Mouse (Mus musculus) layer of hippocampus, adult 11-12 months (tissue): Measurements from ENCODE around the gene Shisa8.
A peak's percentile ranks its signal among the peaks of the same experiment; 100 is the strongest.

ENCODE experiments used
- DNase-seq: peaks from one replicate; pipeline ENCODE4 v3.0.0; 2022; ENCODE audit warnings: low spot score

The Shisa8 gene

DNA sequence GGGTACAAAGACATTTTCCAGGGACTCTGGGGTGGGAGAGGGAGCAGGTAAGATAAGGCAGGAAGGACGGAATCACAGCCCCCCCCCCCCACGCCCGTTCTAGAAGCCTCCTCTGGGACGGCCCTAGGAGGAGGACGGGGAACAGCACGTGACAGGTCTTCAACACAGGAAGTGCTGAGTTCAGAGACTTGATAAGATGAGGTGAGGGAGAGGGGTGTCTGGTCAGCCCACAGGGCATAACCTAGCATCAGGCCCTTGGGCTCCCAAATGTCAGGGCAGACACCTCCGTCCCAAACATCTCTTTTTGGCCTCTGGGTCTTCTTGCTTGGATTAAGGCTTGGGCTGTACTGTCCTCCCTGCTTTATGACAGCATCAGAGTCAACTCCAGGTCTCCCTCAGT, 10.6 kb upstream of the Shisa8 start:
- DNase-seq = no peak

DNA sequence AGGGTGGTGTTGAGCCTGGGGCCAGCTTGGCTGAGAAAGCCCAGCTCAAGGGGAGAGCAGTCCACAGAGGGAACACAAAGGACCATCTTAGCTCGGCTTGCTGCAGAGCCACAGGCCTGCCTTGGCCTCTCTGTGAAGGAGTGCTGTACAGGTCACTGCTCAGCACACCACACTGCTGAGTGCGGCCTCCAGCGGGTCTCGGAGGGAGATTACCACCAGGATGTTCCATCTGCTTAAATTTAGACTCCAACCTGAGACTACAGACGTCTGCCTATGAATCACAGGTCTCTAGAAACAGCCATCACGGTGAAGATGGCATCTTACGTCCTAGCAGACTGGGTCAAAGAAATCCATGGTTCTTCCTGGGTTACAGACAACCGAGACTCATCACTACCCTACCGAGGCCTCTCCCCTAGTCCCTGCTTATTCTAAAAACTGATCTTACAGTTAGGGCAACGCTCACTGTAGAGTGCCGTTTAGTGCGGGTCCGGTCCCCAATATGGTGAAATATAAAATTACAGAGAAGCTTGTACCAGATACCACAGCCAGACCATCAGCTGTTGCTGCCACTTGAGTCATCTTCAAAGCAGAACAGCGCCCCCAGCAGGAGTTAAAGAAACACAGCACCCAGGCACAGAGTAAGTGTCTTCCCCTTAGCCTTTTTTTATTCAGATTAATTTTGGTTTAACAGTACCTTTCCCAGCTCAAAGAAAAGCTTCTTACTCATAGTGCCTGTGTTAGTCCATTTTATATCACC, 8.7 kb upstream of the Shisa8 start:
- DNase-seq = no peak

DNA sequence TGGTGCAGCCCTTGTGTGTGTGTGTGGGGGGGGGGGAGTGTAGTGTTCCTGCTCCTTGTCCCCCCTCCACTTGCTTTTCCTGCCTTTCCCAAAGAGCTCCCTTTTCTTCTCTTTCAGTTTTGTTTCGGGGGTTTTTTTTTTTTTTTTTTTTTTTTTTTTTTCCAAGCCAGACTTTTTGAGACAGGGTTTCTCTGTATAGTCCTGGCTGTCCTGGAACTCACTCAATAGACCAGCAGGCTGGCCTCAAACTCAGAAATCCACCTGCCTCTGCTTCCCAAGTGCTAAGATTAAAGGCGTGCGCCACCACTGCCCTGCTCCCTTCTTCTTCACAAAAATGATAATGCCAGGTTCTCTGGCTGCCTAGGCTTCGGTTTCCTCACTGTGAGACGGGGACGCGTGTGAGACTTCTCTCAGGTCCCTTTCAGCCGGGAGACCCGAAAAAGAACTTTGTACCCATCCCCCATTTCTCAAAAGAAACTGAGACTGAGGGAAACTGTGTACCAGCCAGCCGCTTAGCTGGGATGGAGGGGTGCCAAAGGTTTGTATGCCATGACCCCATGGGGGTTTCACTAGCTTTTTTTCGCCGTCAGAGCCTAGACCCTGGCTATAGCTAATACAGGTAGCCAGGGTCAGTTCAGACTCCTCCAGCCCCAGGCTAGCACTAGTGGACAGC, 7.5 kb upstream of the Shisa8 start:
- no peak for DNase-seq

DNA sequence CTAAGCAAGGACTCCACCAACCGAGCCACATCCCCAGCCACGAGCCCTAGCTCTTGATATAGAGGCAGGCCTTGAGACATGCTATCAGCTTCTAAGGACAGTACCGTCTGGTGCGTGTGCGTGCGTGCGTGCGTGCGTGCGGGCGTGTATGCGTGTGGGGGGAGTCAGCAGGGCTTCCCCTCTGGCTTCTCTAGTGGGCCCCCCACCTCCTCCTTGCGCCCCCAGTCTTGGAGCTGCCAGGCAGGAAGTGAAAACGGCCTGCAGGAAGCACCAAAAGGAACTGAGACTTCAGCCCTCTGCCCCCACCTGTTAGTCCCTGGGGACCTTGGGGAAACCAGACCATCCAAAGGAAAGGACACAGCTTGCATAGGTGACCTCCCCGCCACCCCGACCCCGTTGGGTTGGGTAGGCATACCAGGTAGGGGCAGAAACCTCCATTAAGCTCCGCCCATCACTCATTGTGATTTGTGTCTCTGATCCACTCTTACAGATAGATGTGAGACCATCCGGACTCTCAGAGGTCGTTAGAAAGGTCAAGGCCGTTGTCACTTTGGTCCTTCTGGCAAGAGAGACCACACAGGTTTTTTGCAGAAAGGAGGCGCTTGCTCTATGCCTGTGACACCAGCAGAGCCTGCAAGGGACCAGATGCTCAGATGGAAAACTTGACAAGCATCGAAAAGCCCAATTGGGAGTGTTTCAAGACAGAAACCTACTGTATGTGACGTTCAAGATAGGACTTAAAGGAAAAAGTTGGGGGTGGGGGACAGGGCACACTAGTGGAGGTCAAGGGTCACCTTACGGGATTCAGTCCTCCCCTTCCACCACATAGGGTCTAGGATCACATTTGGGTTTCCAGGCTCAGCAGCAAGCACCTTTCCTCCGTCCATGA, 6.4 kb upstream of the Shisa8 start:
- no peak for DNase-seq

DNA sequence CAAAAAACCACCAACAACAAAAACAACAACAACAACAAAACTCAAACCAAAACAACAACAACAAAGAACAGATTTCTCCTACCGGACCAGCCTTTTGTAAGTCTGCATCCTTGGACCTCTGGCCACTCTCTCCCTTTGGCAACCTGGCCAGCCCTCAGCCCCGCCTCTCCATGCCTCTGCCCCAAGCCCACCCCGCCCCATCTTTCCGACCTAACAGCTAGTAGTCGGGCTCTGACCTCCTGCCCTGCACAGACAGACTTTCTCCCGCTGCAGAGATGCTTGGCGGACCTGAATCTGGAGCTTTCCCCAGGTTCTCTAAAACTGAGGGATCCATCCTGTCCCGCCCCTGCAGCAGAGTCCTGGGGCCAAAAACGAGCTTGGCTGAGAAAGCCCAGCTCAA, 5.4 kb upstream of the Shisa8 start:
- DNase-seq = no peak

DNA sequence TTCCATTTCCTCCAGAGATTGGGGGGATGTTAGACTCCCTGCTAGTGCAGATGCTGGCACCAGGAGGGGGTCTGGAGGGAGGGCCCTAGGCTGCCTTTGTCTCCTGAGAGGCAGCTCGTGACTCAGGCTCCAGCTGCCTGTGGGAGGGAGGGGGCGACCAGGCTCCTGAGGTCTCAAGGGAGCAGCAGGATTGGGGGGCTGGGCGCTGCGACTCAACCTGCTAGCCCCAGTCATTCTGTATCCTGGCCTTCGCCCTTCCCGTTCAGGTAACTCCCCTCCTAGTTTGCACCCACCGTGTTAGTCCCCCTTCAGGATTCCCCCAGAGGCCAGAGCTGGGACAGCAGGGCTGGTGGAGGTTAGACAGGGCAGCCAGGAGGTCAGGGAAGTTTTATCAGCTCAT, 4.4 kb upstream of the Shisa8 start:
- DNase-seq = no peak

DNA sequence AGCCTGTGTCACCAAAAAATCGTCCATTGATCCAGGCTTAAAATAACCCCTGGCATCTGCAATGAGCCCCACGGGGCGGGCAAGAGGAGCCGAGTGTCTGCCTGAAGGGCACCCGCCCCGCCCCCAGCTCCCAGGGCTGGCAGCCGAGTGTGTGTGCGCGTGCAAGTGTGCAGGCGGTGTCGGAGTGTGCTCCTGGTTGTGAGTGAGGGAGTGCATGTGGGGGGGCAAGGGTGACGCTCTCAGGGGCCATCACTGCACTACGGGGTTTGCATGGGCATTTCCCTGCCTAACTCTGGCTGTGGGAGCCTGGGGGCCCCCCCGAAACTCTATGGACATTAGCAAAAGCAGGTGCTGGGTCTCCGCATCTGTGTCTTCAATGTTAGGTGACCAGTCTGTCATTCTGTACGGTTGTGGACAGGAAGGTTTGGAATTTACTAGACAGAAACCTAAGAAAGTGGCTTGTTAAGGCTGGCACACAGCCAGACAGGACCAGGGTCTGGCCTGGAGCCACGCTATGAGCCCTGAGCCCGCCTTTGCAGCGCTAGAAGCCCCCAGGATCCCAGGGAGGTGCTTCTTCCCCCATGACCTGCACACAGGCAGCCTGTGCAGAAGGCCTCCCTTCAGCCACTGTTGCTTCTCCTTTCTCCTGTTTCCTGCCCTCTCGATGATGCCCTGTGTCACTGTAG, 3.7 kb upstream of the Shisa8 start:
- no peak for DNase-seq

DNA sequence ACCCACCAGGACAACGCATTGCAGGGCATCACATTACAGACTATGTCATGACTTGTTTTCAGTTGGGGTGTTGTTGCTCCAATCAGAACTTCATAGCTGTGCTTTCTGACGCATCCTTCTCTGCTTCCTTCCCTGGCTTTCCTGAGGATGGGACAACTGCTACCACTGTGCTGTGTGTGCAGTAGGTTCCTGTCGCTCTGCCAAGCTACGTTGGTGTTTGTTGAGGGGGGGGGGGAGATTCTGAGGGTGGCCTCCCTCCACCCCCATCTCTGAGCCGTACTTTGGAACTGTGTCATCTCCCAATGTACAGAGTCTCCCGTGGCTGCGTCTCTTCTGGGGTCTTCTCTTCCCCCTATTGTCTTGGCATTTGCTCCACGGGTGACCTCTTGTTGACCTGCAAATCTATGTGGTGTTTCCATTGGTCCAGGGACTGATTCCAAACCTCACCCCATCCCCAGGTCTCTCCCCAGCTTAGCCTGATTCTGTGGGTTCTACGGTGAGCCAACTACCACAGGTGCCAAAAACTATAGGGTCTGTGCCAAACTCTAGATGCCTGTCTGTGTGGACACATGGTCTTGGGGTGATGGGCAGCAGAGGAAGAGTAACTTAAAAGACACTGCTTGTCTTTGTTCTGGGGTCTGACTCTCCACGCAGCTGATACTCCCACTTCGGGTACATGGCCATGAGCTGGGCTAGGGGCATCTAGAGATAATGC, 2.9 kb upstream of the Shisa8 start:
- no peak for DNase-seq

DNA sequence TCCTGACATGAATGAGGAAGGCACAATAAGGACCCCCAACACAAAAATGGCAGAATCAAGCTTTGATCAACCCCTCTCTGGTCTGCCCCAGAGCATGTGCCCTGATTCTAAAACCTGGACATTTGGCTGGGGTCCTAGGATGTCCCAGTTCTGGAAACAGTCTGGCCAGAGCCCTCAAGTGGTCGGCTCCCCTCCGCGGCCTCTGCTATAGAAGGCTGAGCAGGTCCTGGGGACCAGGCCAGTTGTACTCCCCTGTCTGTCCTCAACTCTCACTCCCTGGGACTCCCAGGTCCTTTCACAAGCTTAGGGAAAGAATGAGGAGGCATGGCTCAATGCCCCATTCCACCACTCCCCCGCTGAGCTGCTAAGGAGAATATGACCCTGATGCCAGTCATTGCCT, 607 bp upstream of the Shisa8 start:
- no peak for DNase-seq

DNA sequence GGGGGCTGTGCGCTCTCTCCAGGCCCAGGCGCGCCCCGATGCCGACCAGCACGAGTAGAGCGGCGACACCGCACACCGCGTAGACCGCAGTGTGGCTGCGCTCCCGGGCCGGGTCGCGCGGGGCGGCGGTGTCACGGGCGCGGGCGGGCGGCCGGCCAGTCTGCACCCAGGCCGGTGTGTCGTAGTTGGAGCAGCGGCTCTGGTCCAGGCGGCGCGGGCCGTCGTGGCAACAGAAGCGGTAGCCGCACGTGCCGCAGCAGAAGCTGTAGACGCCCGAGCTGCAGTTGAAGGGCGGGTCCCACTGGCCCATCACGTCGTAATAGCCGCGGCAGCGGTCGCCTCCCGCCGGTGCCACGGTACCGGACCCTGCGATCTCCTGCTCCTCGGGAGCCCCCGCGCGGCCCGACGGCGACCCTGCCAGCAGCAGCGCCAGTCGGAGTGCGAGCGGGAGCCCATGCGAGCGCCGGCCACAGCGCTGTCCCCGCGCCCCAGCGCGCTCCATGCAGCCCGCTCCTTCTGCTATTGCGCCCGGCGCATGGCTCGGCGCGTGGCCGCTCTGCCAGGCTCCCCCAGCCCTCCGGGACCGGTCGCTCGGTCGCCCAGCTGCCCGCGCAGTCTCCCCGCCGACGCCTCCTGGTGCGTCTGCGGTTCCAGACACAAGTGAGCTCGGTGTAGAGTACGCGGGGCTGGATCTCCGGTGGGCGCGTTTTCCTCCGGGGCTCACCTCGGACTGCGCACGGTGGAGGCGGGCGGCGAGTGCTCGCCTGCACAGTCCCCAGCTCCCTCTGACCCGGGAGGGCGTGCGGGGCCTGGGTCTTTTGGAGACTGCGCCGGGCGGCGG, 484 bp downstream of the Shisa8 start:
- DNase-seq = no peak

DNA sequence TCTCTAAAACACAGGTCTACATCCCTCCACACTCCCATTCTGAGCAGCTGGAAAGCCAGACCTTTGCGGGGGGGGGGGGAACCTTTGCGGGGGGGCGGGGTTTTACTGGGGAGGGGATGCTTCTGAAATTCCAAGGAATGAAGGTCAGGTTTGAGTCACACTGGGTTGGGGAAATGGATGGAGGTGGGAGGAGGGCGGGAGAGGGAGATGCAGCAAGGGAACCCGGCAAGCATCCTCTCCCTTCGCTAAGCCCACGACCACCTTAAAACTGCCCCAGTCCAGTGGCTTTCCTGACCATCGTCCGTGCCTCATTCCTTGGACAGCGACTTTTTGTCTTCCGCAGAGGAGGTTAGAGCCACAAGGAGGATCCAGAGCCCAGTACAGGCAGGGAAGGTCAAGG, 1.3 kb downstream of the Shisa8 start:
- DNase-seq = no peak

DNA sequence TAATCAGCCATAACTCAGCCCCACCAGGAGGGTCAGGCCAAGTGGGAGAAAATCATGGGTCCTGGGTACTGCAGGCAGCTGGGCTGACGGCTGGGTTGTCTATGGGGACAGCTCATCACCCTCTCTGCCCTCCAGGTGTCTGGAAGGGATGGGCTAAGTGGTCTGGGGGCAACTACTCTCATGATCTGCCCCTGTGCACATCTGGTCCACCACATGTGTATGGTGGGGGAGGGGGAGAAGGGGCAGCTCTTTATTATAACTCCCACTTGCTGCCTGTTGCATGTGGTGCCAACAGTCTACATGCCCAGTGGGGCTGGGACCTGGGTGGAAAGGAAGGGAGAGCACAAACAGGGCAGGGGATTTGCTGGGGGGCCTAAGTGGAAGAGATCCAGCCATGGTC, 1.8 kb downstream of the Shisa8 start:
- DNase-seq = no peak

DNA sequence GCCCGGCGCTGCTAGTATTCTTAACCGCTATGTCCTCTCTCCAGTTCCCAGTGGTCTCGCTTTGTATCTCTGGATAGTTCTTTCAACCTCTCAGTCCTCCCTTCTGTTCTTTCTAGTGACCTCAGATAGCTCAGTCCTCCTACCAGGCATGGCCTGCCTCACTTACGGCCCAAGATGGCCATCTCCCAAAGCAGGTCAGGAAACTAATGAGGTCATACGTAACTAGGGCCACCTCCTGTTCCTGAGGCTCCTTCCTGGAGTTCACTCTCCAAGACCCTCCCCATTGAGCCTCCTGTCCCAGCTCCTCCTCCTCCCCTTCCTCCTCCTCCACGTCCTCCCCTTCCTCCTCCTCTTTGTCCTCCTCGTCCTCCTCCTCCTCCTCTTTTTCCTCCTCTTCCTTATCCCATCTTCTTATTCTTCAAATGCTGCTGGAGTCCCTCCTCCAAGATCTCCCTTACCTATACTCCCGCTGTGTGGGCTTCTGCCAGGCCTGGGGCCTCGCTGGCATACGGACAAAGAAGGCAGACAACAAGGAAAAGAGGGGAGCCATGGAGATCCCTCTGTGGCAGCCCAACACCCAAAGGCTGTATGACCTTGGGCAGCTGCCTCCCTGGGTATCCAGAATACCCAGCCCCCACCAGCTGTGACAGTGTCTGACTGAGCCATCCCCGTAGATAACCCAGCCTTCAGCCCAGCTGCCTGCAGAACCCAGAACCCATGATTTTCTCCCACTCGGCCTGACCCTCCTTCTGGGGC, 3.1 kb downstream of the Shisa8 start:
- DNase-seq = no peak

DNA sequence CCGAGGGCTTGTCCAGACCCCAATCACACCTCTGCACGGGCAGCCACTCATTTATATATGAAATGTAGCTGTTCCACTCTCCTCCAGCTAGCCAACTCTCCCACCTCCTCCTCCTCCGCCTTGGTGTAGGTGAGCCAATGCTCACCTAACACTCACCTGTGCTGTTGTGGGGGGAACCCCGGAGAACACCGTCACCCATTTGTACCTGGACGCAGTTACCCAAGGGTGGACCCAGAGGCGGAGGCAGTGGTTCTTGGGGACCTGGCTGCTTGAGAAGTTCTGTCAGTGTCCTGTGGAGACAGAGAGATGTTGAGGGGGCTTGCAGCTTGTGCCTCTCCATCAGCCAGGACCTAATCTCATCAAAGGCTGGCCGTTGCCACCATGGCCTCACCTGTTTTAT, 4.3 kb downstream of the Shisa8 start:
- DNase-seq = no peak

DNA sequence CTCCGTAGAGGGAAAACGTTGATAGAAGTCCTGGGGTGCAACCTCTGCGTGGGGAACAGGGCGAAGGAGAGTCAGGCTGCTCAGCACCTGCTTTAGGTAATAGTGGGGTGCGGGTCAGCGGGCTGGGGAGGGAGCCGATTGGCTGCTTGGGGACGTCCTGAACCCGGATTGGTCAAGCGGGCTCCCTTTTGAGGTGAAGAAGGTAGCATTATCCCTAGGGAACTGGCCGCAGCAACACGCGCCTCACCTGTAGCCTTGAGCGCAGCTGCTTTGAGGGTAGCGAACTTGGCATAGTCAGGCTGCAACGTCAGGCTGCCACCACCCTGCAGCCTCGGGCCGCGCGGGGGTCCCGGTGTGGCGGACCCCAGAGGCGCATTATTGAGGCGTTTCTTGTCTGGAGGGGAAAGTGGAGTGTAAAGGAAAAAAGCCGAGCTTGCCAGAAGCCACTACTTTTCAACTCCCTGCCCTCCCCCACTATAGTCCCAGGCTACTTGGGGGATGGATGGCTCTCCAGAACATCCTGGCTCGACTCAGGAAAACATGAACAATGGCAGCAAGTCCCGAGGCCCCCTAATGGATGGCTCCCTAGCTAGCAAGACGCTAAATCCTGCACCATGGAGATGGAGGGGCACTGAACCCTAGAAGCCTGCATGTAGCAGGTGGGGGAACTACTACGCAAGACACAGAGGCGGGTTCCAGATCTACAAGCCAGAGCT, 5.0 kb downstream of the Shisa8 start:
- no peak for DNase-seq

DNA sequence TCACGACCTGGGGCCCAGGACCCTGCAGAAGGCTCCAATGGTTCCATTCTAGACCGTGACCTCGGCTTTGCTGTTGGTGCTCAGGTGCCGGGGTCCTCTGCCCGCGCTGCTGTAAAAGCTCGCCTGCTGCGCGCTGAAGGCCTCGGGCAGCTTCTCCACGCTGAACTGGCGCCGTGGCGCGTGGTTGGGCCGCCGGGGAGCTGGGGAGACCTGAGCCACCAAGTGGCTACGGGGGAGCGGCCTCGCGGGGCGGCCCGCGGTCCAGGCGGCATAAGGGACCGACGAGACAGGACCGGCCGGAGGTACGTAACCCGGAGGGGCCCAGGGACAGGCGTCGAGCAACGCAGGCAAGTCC, 5.5 kb downstream of the Shisa8 start:
- DNase-seq = no peak

DNA sequence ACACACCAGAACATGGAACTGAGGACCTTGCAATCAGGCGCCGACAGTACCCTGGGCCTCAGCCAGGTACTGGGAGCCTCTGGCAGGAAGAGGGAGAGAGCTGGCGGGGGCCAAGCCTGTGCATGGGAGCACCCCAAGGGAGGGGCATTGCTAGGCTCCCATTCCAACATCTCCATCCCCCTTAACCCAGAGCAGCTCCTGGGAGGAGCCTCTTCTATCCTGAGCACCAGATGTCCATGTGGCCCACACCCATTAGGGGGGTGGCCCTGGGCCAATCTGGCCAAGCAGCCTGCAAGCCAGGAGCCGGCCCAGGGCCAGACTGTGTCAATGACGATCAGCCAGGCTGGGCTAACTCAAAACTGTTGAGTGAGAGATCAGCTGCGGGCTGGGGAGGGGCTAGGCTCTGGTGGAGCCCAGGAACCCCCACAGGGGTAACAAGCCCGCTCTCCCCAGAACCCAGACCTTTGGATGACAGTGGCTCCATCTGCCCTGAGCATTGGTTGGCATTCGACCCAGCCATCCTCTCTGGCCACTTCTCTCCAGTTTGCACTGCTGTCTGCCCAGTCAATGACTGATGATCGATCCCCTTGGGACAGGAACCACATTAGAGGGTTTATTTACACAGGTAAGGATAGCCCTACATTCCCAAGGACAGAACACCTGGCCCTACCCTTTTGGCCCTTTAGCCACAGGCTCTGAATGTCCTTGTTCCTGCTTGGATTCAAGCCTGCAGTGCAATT, 6.1 kb downstream of the Shisa8 start:
- peak; percentile 72 for DNase-seq

DNA sequence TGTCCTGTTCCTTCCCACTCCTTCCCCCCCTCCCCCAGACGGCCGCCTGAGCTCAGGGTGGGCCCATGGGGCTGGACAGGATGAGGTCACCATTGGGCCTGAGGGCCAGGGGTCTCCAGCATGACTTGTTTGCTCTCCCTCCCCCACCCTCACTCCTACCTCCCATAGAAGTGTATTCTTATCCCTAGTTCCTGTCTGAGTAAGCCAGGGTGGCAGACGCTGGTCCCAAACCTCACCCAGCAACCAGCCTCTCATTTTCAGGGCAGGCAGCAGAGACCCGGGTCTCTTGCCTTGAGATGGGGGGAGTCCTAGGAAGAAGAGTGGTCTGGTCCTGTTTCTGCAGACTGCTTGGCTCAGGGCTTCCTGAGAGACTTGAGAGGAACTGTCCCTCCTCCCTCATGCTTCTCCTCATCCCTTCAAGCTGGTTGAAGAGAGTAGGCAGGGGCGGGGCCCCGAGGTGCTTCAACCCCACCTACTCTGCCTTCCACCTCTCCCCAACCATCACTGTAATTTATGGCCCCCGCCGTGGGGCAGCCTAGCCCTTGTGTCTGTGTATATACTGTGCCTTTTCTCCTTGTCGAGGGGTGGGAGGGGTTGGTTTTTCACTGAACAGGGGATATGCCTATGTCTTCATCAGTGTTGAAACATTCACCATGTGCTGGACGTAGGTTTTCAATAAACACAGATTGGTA, 7.8 kb downstream of the Shisa8 start:
- DNase-seq = no peak
